Mouse (Mus musculus): ENCODE measurements around the gene Ints1.

Ints1 gene

GRCm38 (mm10) chr5:139801231-139801630, 25.8 kb upstream of the Ints1 start:
- ATAC-seq (ENCODE audit: low TSS enrichment) = no peak

- no peak for ATAC-seq (ENCODE audit: low TSS enrichment)
Measured at GRCm38 (mm10) chr5:139799801-139800590, 24.5 kb upstream of the Ints1 start.

- ATAC-seq (ENCODE audit: low TSS enrichment) = no peak
Measured at GRCm38 (mm10) chr5:139799041-139799440, 23.6 kb upstream of the Ints1 start.

- ATAC-seq (ENCODE audit: low TSS enrichment) = no peak
Measured at GRCm38 (mm10) chr5:139798168-139798900, 22.9 kb upstream of the Ints1 start.

- 0 out of 2 replicates have a peak, but pooled peaks have one; percentile 26 for ATAC-seq (ENCODE audit: low TSS enrichment)
Measured at GRCm38 (mm10) chr5:139797473-139798167, 22.1 kb upstream of the Ints1 start.

- peak; percentile 76 for ATAC-seq (ENCODE audit: low TSS enrichment)
Measured at GRCm38 (mm10) chr5:139796900-139797299, 21.4 kb upstream of the Ints1 start.

GRCm38 (mm10) chr5:139796001-139796620, 20.6 kb upstream of the Ints1 start:
- no peak for ATAC-seq (ENCODE audit: low TSS enrichment)

GRCm38 (mm10) chr5:139794938-139795337, 19.5 kb upstream of the Ints1 start:
- ATAC-seq (ENCODE audit: low TSS enrichment) = no peak

GRCm38 (mm10) chr5:139794137-139794536, 18.7 kb upstream of the Ints1 start:
- no peak for ATAC-seq (ENCODE audit: low TSS enrichment)

- ATAC-seq (ENCODE audit: low TSS enrichment) = no peak
Measured at GRCm38 (mm10) chr5:139793338-139794089, 18.0 kb upstream of the Ints1 start.

GRCm38 (mm10) chr5:139792966-139793337, 17.5 kb upstream of the Ints1 start:
- no peak for ATAC-seq (ENCODE audit: low TSS enrichment)

- ATAC-seq (ENCODE audit: low TSS enrichment) = no peak
Measured at GRCm38 (mm10) chr5:139792159-139792775, 16.8 kb upstream of the Ints1 start.

GRCm38 (mm10) chr5:139791227-139792158, 16.0 kb upstream of the Ints1 start, which contains the start of gene Mafk:
Mafk (plus strand) TSS chr5:139791513.
- peak; percentile 73 for ATAC-seq (ENCODE audit: low TSS enrichment)

GRCm38 (mm10) chr5:139789466-139789865, 14.0 kb upstream of the Ints1 start:
- ATAC-seq (ENCODE audit: low TSS enrichment) = no peak

- ATAC-seq (ENCODE audit: low TSS enrichment) = no peak
Measured at GRCm38 (mm10) chr5:139781406-139781805, 5.9 kb upstream of the Ints1 start.

GRCm38 (mm10) chr5:139776966-139777365, 1.5 kb upstream of the Ints1 start:
- no peak for ATAC-seq (ENCODE audit: low TSS enrichment)

- no peak for ATAC-seq (ENCODE audit: low TSS enrichment)
Measured at GRCm38 (mm10) chr5:139768216-139768615, 7.3 kb downstream of the Ints1 start.

GRCm38 (mm10) chr5:139764296-139764695, 11.2 kb downstream of the Ints1 start:
- ATAC-seq (ENCODE audit: low TSS enrichment) = no peak

GRCm38 (mm10) chr5:139758096-139758495, 17.4 kb downstream of the Ints1 start:
- ATAC-seq (ENCODE audit: low TSS enrichment) = peak; percentile 93

- no peak for ATAC-seq (ENCODE audit: low TSS enrichment)
Measured at GRCm38 (mm10) chr5:139756586-139756985, 18.9 kb downstream of the Ints1 start.
